Mouse (Mus musculus) heart, embryonic 13.5 days (tissue): ENCODE data around the gene Slc4a5. TPM values are rescaled to one million over a fixed set of nuclear protein-coding genes. Genes with fewer than 3 reads are reported as not detected.
A peak's percentile ranks its signal among the peaks of the same experiment; 100 is the strongest.

Source experiments
- ATAC-seq: fragments of 200-750 bp; cut with Nextera tagmentation; 2 replicates; pipeline ENCODE4 v1.8.0; 2017; ENCODE audit warnings: moderate TSS enrichment; ENCODE audit not compliant: insufficient number of reproducible peaks, low FRiP score, low TSS enrichment; ENCODE audit errors: extremely low read depth
- H3K27ac ChIP-seq: fragments of 300-500 bp; sonication (generic); replicated peaks from 2 replicates; pipeline ENCODE4 v1.5.1; 2015; ENCODE audit warnings: moderate library complexity, mild to moderate bottlenecking, inconsistent platforms
- H3K27me3 ChIP-seq: fragments of 300-500 bp; sonication (generic); replicated peaks from 2 replicates; pipeline ENCODE4 v1.6.1; 2015; ENCODE audit warnings: mild to moderate bottlenecking, inconsistent platforms
- H3K36me3 ChIP-seq: fragments of 300-500 bp; sonication (generic); 2 replicates; pipeline ENCODE4 v1.6.1; 2015; ENCODE audit warnings: mild to moderate bottlenecking, inconsistent platforms
- H3K4me1 ChIP-seq: fragments of 300-500 bp; sonication (generic); 2 replicates; pipeline ENCODE4 v1.6.1; 2015; ENCODE audit warnings: inconsistent platforms
- H3K4me2 ChIP-seq: fragments of 300-500 bp; sonication (generic); 2 replicates; pipeline ENCODE4 v1.6.1; 2015; ENCODE audit warnings: inconsistent platforms, mild to moderate bottlenecking, moderate library complexity
- H3K4me3 ChIP-seq: fragments of 300-500 bp; sonication (generic); 2 replicates; pipeline ENCODE4 v1.5.1; 2015; ENCODE audit warnings: moderate library complexity, mild to moderate bottlenecking, inconsistent platforms
- H3K9ac ChIP-seq: fragments of 300-500 bp; sonication (generic); 2 replicates; pipeline ENCODE4 v1.6.1; 2015; ENCODE audit warnings: inconsistent platforms, mild to moderate bottlenecking, moderate library complexity
- H3K9me3 ChIP-seq: fragments of 300-500 bp; sonication (generic); 2 replicates; pipeline ENCODE4 v1.6.1; 2016; ENCODE audit warnings: inconsistent platforms
- WGBS: fragments of 180-500 bp; shearing (Covaris S2); methylation state at CpG from one replicate; pipeline ENCODE4 v1.1.7; 2015; ENCODE audit warnings: mixed read lengths; 5-methylcytosine and 5-hydroxymethylcytosine counted together
- polyA plus RNA-seq: library from polyadenylated mRNA; unstranded; fragments of >200 nt; fragmentation: Nextera tagmentation; extraction: Ambion mirVana; gene quantifications from 2 replicates; pipeline ENCODE4 v1.2.1, GENCODE M21; 2015

Slc4a5 gene
- polyA plus RNA-seq, 1 experiment from 2014 or later, result 0.11 TPM

- WGBS, result 90% methylated on average over 7 of the region's 7 CpGs
- no peak for ATAC-seq
- no peak overlapping the region for H3K9ac ChIP-seq
Observed at GRCm38 (mm10) chr6:83193571-83193970, 26.1 kb upstream of the Slc4a5 start.

GRCm38 (mm10) chr6:83197345-83198004, 22.2 kb upstream of the Slc4a5 start:
- 34% methylated on average over 15 of the region's 15 CpGs for WGBS
- peak overlapping the region; percentile 20; the same call in 1 of the 2 replicates for H3K27ac ChIP-seq

More at GRCm38 (mm10) chr6:83193571-83193970, 26.1 kb upstream of the Slc4a5 start:
- Histone ChIP-seq H3K27me3 (no peaks in the 10 kb centered on the region), H3K36me3 (peaks cover 100% of the 10 kb centered on the region), H3K9me3 (no peaks in the 10 kb centered on the region), H3K4me2 (no peak overlapping the region), H3K27ac (no peak overlapping the region), H3K4me1 (peaks cover 19% of the 10 kb centered on the region), H3K4me3 (no peak overlapping the region)

GRCm38 (mm10) chr6:83203320-83203719, 16.3 kb upstream of the Slc4a5 start:
- Histone ChIP-seq H3K4me3 (no peak overlapping the region), H3K9ac (no peak overlapping the region), H3K4me1 (peaks cover 7% of the 10 kb centered on the region; the same call in 1 of the 2 replicates), H3K27me3 (no peaks in the 10 kb centered on the region), H3K9me3 (no peaks in the 10 kb centered on the region), H3K27ac (no peak overlapping the region), H3K36me3 (peaks cover 28% of the 10 kb centered on the region), H3K4me2 (no peak overlapping the region)
- no peak for ATAC-seq
- WGBS, result 82% methylated on average over 4 of the region's 4 CpGs

More at GRCm38 (mm10) chr6:83197345-83198004, 22.2 kb upstream of the Slc4a5 start:
- Histone ChIP-seq H3K4me1 (peaks cover 15% of the 10 kb centered on the region), H3K9ac (peak overlapping the region; percentile 47; the same call in 1 of the 2 replicates), H3K4me2 (no peak overlapping the region), H3K4me3 (no peak overlapping the region), H3K36me3 (peaks cover 86% of the 10 kb centered on the region), H3K9me3 (no peaks in the 10 kb centered on the region), H3K27me3 (no peaks in the 10 kb centered on the region)
- ATAC-seq, result no peak

- Histone ChIP-seq H3K27me3 (no peaks in the 10 kb centered on the region), H3K36me3 (peaks cover 5% of the 10 kb centered on the region), H3K9ac (no peak overlapping the region), H3K9me3 (no peaks in the 10 kb centered on the region), H3K4me1 (peaks cover 15% of the 10 kb centered on the region), H3K27ac (no peak overlapping the region), H3K4me2 (no peak overlapping the region), H3K4me3 (no peak overlapping the region)
- 86% methylated on average over 3 of the region's 3 CpGs for WGBS
- no peak for ATAC-seq
Observed at GRCm38 (mm10) chr6:83205851-83206250, 13.8 kb upstream of the Slc4a5 start.

- Histone ChIP-seq H3K27me3 (no peaks in the 10 kb centered on the region), H3K4me3 (no peak overlapping the region), H3K4me2 (no peak overlapping the region), H3K4me1 (peaks cover 17% of the 10 kb centered on the region), H3K36me3 (no peaks in the 10 kb centered on the region), H3K9me3 (no peaks in the 10 kb centered on the region), H3K9ac (no peak overlapping the region), H3K27ac (no peak overlapping the region)
- ATAC-seq, result no peak
- WGBS, result 69% methylated on average over 11 of the region's 11 CpGs
Observed at GRCm38 (mm10) chr6:83206321-83206720, 13.3 kb upstream of the Slc4a5 start.

- H3K4me3 ChIP-seq, result no peak overlapping the region
- H3K9ac ChIP-seq, result no peak overlapping the region
- H3K36me3 ChIP-seq, result no peaks in the 10 kb centered on the region
- no peak overlapping the region for H3K4me2 ChIP-seq
- H3K4me1 ChIP-seq, result peaks cover 20% of the 10 kb centered on the region
- 49% methylated on average over 9 of the region's 9 CpGs for WGBS
- H3K27me3 ChIP-seq, result no peaks in the 10 kb centered on the region
- H3K9me3 ChIP-seq, result no peaks in the 10 kb centered on the region
- no peak for ATAC-seq
- H3K27ac ChIP-seq, result no peak overlapping the region
Observed at GRCm38 (mm10) chr6:83207361-83208049, 12.1 kb upstream of the Slc4a5 start.

GRCm38 (mm10) chr6:83208050-83208400, 11.6 kb upstream of the Slc4a5 start:
- H3K4me1 ChIP-seq, result peaks cover 20% of the 10 kb centered on the region
- H3K4me3 ChIP-seq, result no peak overlapping the region
- no peak overlapping the region for H3K27ac ChIP-seq
- no peak for ATAC-seq
- no peaks in the 10 kb centered on the region for H3K9me3 ChIP-seq
- no peaks in the 10 kb centered on the region for H3K27me3 ChIP-seq
- no peaks in the 10 kb centered on the region for H3K36me3 ChIP-seq
- H3K9ac ChIP-seq, result no peak overlapping the region
- H3K4me2 ChIP-seq, result no peak overlapping the region
- WGBS, result 67% methylated on average over 2 of the region's 2 CpGs

GRCm38 (mm10) chr6:83210495-83210894, 9.1 kb upstream of the Slc4a5 start:
- H3K4me3 ChIP-seq, result no peak overlapping the region
- H3K4me2 ChIP-seq, result no peak overlapping the region
- ATAC-seq, result no peak
- H3K9ac ChIP-seq, result no peak overlapping the region
- WGBS, result 30% methylated on average over 2 of the region's 2 CpGs
- no peaks in the 10 kb centered on the region for H3K36me3 ChIP-seq
- H3K27ac ChIP-seq, result no peak overlapping the region
- no peaks in the 10 kb centered on the region for H3K27me3 ChIP-seq
- no peaks in the 10 kb centered on the region for H3K9me3 ChIP-seq
- peaks cover 20% of the 10 kb centered on the region for H3K4me1 ChIP-seq

- no peaks in the 10 kb centered on the region for H3K9me3 ChIP-seq
- peaks cover 20% of the 10 kb centered on the region for H3K4me1 ChIP-seq
- H3K4me2 ChIP-seq, result no peak overlapping the region
- H3K27ac ChIP-seq, result no peak overlapping the region
- no peak overlapping the region for H3K4me3 ChIP-seq
- H3K36me3 ChIP-seq, result no peaks in the 10 kb centered on the region
- 20% methylated on average over 5 of the region's 5 CpGs for WGBS
- ATAC-seq, result no peak
- H3K27me3 ChIP-seq, result no peaks in the 10 kb centered on the region
- no peak overlapping the region for H3K9ac ChIP-seq
Observed at GRCm38 (mm10) chr6:83211526-83211925, 8.1 kb upstream of the Slc4a5 start.

GRCm38 (mm10) chr6:83215002-83215666, 4.5 kb upstream of the Slc4a5 start:
- no peak overlapping the region for H3K4me3 ChIP-seq
- H3K4me2 ChIP-seq, result no peak overlapping the region
- WGBS, result 9% methylated on average over 7 of the region's 7 CpGs
- no peak; the same call in 1 of the 2 replicates for ATAC-seq
- H3K9me3 ChIP-seq, result no peaks in the 10 kb centered on the region
- no peaks in the 10 kb centered on the region for H3K36me3 ChIP-seq
- no peaks in the 10 kb centered on the region for H3K27me3 ChIP-seq
- H3K27ac ChIP-seq, result no peak overlapping the region
- 0 out of 2 replicates have a peak overlapping the region, but pooled peaks have one; percentile 47 for H3K9ac ChIP-seq
- H3K4me1 ChIP-seq, result peaks cover 13% of the 10 kb centered on the region

- WGBS, result 36% methylated on average over 2 of the region's 2 CpGs
- no peak overlapping the region for H3K4me3 ChIP-seq
- H3K27ac ChIP-seq, result no peak overlapping the region
- peaks cover 21% of the 10 kb centered on the region for H3K27me3 ChIP-seq
- H3K4me2 ChIP-seq, result no peak overlapping the region
- H3K9ac ChIP-seq, result no peak overlapping the region
- H3K36me3 ChIP-seq, result no peaks in the 10 kb centered on the region
- no peak for ATAC-seq
- no peaks in the 10 kb centered on the region for H3K9me3 ChIP-seq
- peaks cover 14% of the 10 kb centered on the region for H3K4me1 ChIP-seq
Observed at GRCm38 (mm10) chr6:83231486-83231885, 11.9 kb downstream of the Slc4a5 start.
